Mouse (Mus musculus) adrenal gland, postnatal 10 days (tissue): Measurements from ENCODE around the gene Rbfox1. TPM values are rescaled to one million over a fixed set of nuclear protein-coding genes. Genes with fewer than 3 reads are reported as not detected.

Source experiments
- DNase-seq: peaks from one replicate; pipeline ENCODE4 v3.0.0; 2021; ENCODE audit warnings: mixed read lengths
- total RNA-seq, 2 experiments: library from RNA; stranded (reverse); gene quantifications; 2 replicates each; pipeline ENCODE4 v1.2.3; 2021

Gene Rbfox1
- total RNA-seq, 2 experiments from 2014 or later = 5.0 to 12.9 TPM

DNA sequence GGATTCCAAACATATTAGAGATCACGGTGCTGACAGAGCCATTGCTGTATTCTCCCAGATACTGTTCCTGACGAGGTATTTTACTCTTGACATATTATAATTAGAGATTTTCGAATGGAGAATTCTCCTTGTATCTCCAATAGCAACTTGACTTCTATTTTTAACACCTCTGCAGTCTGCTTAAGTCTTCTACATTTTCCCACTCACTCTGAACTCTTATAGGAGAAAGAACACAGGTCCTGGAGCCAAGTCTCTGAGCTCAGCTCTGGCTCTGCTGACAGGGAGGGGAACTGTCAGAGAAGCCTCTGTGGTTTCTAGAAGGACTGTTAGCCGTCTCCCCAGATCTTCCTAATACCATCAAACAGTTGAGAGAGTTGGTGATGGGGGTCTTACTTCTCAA lies 1344.1 kb downstream of the Rbfox1 start:
- DNase-seq = no peak

DNA sequence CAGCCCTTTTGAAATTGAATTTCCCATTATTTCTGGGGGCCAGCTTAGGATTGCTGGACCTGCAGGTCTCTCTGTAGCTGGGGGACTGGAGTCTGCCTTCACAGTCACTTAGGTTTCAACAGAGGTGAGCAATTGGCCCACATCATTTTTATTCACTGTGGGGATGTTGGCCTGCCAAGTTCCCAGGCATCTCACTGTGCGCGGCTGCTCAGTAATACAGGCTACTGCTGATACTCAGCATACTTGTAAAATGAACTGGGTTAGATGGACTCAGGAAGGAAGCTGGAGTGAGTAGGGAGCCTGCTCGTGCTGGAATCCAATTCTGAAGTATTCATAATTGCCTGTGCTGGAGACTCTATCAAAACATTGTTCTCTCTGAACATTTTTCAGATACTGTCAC lies 1356.5 kb downstream of the Rbfox1 start:
- no peak for DNase-seq

DNA sequence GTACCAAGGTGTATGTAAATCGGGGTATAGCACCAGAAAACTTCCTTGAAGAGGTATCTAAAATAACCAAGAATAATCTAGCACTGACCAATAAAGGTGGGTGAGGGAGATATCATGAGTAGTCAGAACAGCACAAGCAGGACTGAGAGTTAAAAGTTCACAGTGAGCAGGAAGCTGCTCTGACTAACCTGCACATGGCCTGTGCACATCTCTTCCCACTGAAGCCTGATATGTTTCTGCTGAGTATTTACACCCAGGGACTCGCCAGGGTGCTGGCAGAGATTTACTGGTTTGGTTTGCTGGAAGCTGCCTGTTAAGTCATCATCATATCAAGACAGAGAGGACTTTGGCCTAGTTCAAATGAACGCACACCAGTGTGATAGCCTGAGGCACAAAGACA lies 1357.3 kb downstream of the Rbfox1 start:
- no peak for DNase-seq

DNA sequence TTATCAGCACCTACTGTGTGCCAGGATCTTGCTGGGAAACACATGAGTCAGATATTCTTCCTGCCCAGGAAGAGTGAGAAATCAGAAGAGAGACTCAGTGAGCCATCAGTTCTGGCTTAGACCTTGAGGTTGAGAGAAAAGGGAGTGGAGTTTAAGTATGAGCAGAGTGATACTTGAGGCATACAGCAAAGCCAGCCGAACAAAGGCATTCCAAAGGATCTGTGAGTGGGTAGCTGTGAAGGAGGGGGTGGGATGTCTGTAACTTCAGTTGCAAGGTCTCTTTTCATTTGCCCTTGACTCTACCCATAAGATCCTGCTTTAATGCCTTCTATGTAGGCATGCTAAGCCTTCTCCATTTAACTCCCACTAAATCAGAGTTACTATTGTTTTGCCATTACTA lies 1359.2 kb downstream of the Rbfox1 start:
- no peak for DNase-seq

DNA sequence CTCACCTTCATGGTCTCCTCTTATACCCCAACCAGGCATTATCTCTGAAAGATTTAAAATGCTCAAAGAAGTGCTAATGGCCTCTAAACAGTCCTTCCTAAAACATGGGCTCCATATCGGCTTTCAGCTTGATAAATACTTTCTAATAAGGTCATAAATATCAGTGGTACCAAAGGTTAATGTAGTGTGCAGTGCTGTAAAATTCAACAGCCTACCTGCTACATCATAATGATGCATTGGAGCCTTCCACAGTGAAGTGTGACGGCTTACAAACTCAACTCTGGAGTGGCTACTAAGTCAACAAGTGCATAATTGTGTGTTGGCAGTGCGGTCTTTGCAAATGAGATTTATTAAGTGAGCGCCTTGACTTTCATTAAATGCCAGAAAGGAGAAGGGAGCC lies 1366.5 kb downstream of the Rbfox1 start:
- DNase-seq = no peak

DNA sequence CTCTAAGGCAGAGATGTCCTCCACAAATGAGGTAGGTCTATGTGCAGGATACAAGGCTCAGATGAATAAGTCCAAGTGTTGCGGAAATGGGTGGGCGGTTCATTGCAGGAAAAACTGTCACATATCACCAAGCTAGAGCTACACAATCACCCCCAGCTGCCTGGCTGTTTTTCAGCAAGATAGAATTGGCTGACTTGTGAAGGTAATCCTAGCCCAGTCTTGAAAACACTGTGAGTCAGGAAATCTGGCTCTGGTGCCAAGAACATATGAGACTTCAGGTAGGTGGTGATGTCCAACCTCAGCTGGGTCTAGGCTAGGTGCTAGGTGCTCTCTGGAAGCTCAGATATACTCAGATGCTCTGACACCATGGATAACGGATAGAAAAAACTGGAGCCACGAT lies 1372.2 kb downstream of the Rbfox1 start:
- no peak for DNase-seq

DNA sequence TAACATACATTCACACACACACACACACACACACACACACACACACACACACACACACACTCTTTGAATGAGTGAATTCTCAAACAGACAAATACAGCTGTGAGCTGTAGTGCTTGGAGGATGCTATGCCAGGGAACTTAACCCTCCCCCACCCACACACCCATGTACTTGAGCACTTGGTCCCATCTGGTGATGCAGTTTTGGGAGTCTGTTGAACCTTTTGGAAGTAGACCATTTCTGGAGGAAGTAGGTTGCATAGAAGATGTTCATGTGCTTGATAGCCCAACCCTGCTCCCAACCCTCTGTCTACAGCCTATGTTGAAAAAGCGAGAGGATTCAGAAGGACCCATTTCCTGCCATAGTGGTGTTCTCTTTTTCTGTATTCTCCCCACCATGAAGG lies 1378.1 kb downstream of the Rbfox1 start:
- DNase-seq = no peak

DNA sequence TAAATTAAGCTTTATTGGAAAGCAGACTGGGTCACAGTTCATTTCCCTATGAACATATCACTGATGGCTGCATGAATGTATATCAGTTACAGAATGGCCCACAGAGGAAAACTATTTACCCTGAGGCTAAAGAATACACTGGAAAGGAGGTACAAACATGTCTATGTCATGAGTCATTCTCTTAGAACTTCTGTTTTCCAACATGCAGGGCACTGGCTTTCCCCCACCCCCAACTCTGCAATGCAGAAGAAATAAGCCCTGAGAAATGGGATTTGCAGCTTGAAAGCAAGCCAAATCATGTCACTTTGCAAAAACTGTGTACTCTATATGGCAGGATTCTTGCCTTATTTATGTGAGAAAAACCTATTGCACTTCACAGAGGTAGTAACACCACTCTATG lies 1380.6 kb downstream of the Rbfox1 start:
- no peak for DNase-seq

DNA sequence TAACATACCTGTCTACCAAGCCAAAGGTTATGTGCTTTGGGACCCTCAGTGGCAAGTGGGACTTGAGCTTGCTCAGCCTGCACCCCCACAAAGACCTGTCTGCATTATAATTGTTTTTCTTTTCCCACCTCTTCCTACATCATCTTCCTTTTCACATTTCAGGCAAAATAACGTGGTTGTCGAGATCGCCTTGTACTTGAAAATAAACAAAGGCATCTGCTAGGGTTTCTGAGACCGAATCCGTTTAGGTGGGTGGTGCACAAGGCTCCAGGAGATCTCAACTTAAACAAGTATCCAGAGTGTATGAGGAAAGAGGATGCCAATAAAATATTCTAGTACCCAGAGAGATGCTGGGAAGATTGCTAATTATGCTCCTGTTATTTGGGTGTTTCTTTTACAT lies 1390.3 kb downstream of the Rbfox1 start:
- DNase-seq = no peak

DNA sequence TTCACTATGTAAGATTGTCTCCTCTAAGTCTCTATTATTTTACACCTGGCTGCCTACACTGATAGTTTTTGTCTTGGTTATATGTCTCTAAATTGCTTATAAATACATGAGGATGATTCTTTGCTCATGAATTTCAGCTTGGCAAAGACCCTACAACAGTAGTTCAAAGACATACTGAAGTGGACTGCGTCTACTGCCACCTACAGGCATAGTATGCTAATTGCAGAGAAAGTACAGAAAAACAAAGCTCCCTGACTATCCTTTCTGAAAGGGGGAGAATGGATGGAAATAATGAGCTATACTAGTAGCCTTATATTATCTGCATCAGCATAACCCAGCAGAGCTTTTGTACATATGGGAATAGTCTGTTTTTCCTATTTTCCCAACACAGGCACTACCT lies 1390.7 kb downstream of the Rbfox1 start:
- DNase-seq = no peak

DNA sequence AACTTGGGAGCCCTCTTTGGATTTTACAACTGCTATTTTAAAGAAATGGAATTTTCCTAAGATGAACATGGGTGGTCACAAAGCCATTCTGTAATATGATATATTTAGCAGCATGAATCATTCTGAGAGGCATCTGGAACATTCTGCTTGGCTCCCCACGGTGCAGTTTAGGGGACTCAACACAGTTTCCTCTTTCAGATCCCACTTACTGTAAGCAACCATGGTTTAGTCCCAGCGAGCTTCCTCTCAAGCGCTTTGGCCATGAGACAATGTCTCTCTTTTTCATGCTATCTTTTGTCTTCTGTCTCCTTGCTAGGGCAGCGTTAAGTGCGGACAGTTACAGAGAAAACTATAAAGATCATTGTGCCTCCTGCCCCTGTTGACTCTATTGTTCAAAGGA lies 1394.4 kb downstream of the Rbfox1 start:
- no peak for DNase-seq

DNA sequence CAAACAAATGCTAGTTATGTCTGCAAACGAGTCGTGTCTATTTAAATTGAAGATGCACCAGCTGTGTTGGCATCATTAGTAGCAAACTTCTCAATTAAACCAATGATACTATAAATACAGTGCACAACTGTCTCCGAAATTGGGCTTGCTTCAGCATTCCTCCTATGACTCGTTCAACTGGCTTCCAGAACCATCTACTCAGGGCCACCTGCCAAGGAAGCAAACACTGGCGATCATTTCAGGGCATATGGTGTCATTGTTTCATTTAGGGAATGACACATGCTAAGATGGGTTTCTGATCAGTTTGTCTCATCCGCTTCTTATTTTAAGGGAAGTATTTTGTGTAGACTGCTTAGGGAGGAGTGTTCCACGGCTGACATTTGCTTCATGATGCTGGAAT lies 1397.1 kb downstream of the Rbfox1 start:
- DNase-seq = no peak

DNA sequence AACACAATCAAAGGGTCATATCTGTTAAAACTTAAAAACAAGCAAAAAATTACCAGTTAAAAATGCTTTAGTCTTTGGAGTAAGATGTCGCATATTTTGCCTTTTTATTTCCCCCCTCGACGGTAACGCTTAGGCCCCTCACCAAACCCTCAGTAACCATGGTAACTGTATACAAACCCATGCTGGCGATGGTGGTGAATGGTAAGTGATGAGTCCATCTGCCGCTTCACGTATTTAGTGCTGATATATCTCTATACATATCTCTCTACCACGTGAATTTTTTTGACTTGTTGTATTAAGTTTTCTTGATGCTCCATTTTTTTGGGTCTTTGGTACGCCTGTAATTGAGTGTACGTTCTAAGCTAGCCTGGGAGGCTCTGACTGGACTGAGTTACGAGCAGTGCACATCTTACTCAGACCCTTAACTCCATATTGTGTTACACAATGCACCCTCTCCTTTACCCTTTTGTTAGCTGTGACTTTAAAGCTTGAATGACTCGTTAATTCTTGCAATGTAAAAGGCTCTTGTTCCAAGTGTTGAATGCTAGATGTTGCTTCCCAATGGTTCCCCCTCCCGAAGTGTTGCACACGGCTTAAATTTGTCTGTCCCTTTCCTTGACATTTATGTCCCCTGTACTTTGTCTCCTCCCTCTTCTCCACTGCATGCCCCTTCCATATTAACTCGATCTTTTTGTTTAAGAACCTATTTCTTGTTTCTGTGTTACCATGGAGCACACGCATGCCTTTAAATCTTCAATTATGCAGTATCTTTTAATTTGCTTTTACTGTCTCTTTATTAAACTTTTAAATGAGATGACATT lies 1408.0 kb downstream of the Rbfox1 start:
- DNase-seq = no peak

DNA sequence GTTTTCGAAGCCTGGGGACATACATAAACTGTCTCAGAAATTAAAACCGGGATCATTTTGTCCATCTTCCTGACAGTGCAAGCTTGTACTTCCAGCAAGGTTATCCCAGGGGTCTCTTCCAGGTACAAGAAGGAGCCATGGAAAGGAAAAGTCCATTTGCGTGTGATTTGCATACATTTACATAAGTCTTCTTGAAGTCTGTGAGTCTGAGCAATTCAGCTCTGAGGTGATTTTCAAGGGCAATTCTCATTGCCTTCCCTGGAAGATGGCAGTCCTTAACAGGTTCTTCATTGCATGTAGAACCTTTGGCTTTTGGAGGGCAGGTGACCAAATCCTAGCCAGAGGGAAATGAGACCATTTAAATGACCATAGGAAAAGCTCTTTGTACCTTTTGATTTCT lies 1417.3 kb downstream of the Rbfox1 start:
- DNase-seq = no peak

DNA sequence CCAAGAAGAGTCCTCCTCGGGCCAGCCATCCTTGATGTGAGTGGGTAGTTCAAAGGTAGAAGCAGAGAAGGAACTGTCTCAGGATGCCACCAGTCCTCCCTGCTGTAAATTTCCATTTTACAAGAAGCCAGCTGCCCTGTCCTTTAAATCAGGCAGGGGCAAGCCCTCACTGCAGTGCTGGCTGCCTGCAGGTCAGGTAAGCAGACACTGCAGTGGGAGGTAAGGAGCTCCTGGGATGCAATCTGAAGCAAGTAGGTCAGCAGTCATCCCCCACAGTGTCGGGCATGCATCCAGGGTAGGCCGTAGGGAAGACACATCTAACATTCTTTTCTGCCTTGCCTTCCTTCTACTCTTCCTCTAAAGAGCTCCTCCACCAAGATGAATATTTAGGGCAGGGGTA lies 1444.0 kb downstream of the Rbfox1 start:
- DNase-seq = no peak

DNA sequence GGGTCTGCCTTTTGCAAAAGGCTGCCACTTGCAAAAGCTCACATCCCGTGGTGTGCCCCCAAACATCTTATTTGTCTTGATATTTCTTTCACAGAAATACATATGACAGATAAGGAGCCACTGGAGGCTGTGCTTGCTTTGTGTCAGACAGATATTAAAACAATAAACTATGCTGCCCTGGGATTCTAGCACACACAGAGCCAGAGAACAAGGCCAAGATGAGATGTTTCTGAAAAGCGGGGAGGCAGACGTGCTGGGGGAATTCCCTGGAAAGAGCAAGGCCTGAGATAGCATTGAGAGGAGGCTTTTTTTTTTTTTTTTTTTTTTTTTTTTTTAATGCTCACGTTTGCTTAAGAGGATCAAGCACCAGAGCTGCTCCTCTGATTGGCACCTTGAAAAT lies 1456.0 kb downstream of the Rbfox1 start:
- DNase-seq = no peak

DNA sequence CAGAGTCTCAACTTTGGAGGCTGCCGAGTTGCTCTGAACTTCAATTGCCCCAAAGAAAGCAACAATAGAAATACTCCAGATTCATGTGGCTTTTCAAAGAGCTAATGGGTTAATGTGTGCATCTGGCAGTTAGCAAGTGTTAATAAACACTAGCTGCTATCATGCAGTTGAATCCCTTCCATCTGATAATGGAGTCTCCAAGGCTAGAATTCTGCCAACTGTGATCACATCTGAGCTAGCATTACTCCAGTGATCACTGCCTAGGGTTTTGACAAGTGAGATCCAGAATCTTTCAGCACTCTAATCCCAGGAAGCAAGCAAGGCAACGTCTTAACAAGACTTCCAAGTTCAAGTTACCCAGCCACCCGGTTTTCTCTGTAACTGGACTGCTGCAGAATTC lies 1460.1 kb downstream of the Rbfox1 start:
- DNase-seq = no peak

DNA sequence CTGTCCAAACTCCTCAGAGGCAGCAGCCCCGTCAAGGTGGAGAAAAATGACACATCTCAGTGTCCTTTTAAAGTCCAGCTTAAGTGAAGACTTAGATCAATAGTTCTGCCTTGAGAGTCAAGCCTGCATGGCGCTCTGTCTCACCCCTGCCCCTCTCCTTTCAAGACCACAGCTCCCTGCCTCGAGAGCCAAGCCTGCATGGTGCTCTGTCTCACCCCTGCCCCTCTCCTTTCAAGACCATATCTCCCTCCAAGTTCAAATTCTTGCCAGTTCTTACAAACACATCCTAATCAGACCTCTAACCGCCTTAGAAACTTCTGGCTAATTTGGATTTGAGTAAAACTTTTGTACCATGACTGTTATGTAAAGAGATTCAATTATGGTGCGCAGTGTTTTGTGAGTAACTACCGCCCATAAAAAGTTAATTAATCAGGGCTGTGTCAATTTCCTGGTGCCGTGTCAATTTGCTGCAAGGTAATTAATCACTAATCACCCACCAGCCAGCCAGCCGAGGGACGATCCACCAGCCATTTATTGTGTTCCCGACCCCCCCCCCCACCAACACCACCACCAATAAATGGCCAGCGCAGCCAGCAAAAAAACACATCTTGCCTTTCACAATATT lies 1461.0 kb downstream of the Rbfox1 start:
- DNase-seq = no peak

DNA sequence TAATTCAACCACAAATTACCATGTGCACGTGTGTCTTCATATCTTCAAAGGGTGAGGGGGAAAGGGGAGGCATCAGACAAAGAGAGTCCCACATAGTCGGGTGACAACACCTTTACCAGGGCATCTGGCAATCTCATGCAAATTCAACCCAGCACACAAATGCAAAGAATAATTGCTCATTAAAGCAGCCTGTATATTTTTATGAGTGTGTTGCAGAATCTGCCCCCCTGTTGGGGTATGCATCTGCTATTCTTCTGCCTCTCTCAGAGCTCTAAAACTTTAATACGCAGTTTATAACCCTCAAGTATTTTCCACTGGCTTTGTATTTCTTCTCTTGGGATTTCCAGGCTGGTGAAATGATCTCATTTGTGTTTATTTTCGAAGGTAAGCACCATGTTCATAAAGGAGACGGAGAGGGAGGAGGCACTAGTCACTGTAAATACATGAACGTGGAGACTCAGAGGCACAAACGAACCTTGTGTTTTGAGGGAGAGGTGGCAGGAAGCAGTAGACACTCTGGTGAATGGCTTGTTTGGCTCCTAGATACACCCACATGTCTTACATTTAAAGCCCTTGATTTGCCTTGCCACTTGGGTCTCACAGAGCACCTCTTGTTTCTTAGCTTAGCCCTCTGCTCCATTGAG lies 1462.5 kb downstream of the Rbfox1 start:
- no peak for DNase-seq

DNA sequence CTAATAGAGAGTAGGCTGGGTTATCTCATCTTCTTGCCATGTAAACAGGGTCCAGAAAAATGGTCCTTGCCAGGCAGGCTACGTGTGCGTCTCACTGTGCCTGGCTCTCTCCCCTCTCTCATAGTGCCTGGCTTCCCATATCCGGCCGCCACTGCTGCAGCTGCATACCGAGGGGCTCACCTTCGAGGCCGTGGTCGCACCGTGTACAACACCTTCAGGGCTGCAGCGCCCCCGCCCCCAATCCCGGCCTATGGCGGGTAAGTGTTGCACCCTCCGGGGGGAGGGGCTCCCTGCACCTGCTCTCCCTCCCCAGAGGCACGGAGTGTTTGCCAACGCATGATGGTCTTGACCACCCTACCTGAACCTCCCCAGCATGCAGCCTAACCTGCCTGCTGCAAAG lies 1467.7 kb downstream of the Rbfox1 start:
- DNase-seq = no peak

DNA sequence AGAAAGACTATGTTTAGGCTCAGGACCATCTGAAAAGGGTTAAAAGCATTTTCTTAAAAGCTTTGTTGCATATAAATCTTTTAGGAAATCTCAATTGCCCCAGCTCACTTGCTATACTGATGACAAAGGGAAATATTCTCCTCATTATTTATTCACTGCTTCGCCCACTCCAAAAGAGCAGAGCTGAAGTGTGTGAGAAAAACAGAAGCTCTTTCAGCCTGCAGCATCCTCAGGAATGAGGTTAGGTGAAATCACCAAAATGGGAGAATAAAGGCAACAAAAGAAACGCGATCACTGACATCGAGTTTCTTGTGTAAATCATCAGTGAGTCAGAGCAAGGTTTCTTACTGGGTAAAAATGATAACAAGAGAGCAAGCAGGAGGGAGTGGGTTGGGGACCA lies 1469.0 kb downstream of the Rbfox1 start:
- DNase-seq = no peak

DNA sequence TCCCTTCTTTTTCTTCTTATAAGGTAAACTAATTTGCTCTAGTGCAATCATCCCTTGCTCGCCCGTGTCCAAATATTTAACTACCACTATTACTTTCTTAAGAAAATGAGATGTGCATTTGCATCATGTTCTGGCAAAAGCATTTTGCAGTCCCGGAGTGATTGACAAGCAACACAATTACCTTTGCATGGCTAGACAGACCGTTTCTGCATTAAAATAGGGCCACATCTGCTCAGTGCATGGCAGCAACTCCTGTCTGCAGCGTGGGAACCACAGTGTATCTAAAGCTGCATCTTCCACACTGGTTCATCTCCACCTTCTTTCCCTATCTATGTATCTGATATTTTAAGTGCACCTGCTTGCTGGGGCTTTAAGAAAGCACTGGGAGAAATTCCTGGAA lies 1473.9 kb downstream of the Rbfox1 start:
- DNase-seq = no peak

DNA sequence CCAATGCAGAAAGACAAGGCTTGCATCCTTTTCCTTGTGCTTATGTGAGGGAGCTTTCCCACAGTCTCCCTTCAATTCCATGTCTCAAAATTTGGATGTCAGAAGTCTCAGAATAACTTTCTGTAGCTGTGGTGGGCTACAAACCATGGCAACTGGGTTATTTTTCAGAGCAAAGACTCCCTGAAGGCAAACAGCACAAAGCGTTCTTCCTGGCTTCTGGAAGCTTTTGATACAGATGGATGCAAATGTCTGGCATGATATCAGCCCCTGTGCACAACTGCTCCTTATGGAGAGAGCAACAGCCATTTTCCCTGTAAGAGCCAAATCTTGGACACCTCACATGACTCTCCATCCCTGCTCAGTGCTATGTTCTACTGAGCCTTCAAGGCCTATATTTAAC lies 1475.6 kb downstream of the Rbfox1 start:
- DNase-seq = no peak

DNA sequence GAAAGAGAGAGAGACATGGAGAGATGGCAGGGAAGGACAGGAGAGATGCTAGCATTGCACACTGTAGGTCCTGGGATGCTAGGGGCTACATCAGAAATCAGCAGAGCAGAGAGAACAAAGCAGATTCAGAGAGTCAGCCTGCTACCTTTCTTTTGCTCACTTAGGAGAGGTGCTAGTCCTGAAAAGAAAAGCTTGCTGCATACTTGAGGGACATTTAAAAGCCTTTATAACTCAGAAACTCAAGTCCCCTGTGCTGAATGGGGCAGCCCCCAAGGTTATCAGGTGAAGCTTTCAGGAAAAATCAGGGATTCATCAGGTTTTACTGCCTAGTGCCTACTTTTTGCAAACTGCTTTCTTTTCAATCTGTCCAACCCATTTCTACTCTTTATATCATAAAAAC lies 1480.7 kb downstream of the Rbfox1 start:
- DNase-seq = no peak
